ENCODE assay signal across 15 mouse cellular contexts in the genomic region with DNA sequence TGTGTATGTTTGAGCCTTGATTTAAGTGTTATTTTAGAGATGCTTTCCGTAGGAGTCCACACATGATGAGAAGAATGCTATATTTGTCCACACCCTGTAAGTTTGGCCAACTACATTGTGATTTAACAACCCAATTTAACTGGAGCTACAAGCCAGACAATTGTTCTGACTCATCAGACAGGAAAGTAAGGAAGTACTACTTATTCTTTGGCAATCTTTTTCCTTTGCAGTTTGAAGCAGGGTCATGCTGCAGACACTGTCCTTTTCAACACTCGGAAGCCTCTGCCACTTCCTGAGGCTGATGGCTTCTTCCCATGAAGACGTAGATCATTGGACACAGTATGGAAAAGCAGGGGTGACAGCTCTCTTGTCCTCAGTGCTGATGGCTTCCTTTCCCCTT.
DNase-seq lines count a peak whose midpoint lies in the region; ATAC-seq and TF ChIP-seq lines count a peak whose summit lies in the region.
"Had no signal": no experiment of that assay in that cellular context is flagged by ENCODE, and none has a peak within 500 bp of the region (broad histone marks: within the 10 kb centered on the region; RNA-seq: fewer than 3 reads in every experiment).

No protein-coding gene starts in this region.

- H3K4me3 ChIP-seq in kidney, embryonic 15.5 days (replicated peaks) = no peak overlapping the region
- no peak overlapping the region for H3K4me3 ChIP-seq in kidney, postnatal 0 days (replicated peaks; ENCODE audit: low read depth, low read length)
- H3K4me3 ChIP-seq in forebrain, embryonic 16.5 days (replicated peaks; ENCODE audit: low read length) = no peak overlapping the region
- H3K4me3 ChIP-seq: limb, embryonic 13.5 days; neural tube, embryonic 15.5 days had no signal

- no peaks in the 10 kb centered on the region for H3K36me3 ChIP-seq in kidney, embryonic 15.5 days
- H3K36me3 ChIP-seq in kidney, postnatal 0 days (ENCODE audit: insufficient read depth, low read length) = no peaks in the 10 kb centered on the region
- no peaks in the 10 kb centered on the region for H3K36me3 ChIP-seq in forebrain, embryonic 16.5 days (ENCODE audit: control insufficient read depth, insufficient read depth)
- H3K36me3 ChIP-seq: G1E; limb, embryonic 13.5 days; neural tube, embryonic 15.5 days had no signal

- ATAC-seq in kidney, embryonic 15.5 days (replicated peaks; ENCODE audit: low FRiP score) = peak; percentile 36; the same call in 1 of the 2 replicates
- ATAC-seq in granulocyte monocyte progenitor cell, adult 5-6 weeks (replicated peaks; ENCODE audit: poor library complexity, severe bottlenecking) = peak; percentile 27
- ATAC-seq in kidney, postnatal 0 days (replicated peaks; ENCODE audit: low FRiP score, low read depth) = peak; percentile 59; the same call in 1 of the 2 replicates
- ATAC-seq in forebrain, embryonic 16.5 days = no peak
- ATAC-seq: hindbrain, postnatal 0 days had no signal

- no peaks in the 10 kb centered on the region for H3K27me3 ChIP-seq in kidney, embryonic 15.5 days
- no peaks in the 10 kb centered on the region for H3K27me3 ChIP-seq in kidney, postnatal 0 days (ENCODE audit: insufficient read depth, low read length)
- no peaks in the 10 kb centered on the region for H3K27me3 ChIP-seq in forebrain, embryonic 16.5 days (replicated peaks; ENCODE audit: control insufficient read depth, insufficient read depth, low read length)
- H3K27me3 ChIP-seq: limb, embryonic 13.5 days; neural tube, embryonic 15.5 days had no signal

- TF ChIP-seq CTCF in kidney, postnatal 0 days (IDR thresholded peaks at IDR 0.05; ENCODE audit: low read depth) = no peak

- peaks cover 7% of the 10 kb centered on the region; the same call in 1 of the 2 replicates for H3K4me1 ChIP-seq in kidney, embryonic 15.5 days
- H3K4me1 ChIP-seq in kidney, postnatal 0 days (replicated peaks; ENCODE audit: insufficient read depth, low read length) = no peaks in the 10 kb centered on the region
- no peaks in the 10 kb centered on the region for H3K4me1 ChIP-seq in forebrain, embryonic 16.5 days (replicated peaks; ENCODE audit: control insufficient read depth, insufficient read depth, low read length)
- H3K4me1 ChIP-seq: neural tube, embryonic 15.5 days had no signal

- no peak overlapping the region for H3K9ac ChIP-seq in kidney, embryonic 15.5 days
- H3K9ac ChIP-seq in kidney, postnatal 0 days (ENCODE audit: low read depth, low read length) = no peak overlapping the region
- no peak overlapping the region for H3K9ac ChIP-seq in forebrain, embryonic 16.5 days (replicated peaks; ENCODE audit: low read depth, low read length)
- H3K9ac ChIP-seq: limb, embryonic 13.5 days; neural tube, embryonic 15.5 days had no signal

- H3K9me3 ChIP-seq in kidney, embryonic 15.5 days (replicated peaks) = no peaks in the 10 kb centered on the region
- no peaks in the 10 kb centered on the region for H3K9me3 ChIP-seq in kidney, postnatal 0 days (replicated peaks; ENCODE audit: low read length)
- no peaks in the 10 kb centered on the region for H3K9me3 ChIP-seq in forebrain, embryonic 16.5 days (ENCODE audit: control insufficient read depth, low read length)
- H3K9me3 ChIP-seq: G1E; limb, embryonic 13.5 days; neural tube, embryonic 15.5 days had no signal

- 74% methylated on average over 3 of the region's 3 CpGs for WGBS in kidney, embryonic 15.5 days
- WGBS in kidney, postnatal 0 days = 70% methylated on average over 3 of the region's 3 CpGs
- WGBS in forebrain, embryonic 16.5 days = 87% methylated on average over 3 of the region's 3 CpGs

- H3K4me2 ChIP-seq in kidney, embryonic 15.5 days = no peak overlapping the region
- H3K4me2 ChIP-seq in kidney, postnatal 0 days (ENCODE audit: low read length) = no peak overlapping the region
- no peak overlapping the region for H3K4me2 ChIP-seq in forebrain, embryonic 16.5 days (ENCODE audit: low read length)
- H3K4me2 ChIP-seq: limb, embryonic 13.5 days; neural tube, embryonic 15.5 days had no signal

- DNase-seq in kidney, adult 18-20 months = no peak
- peak; percentile 56 for DNase-seq in kidney, postnatal 0 days (ENCODE audit: low spot score)
- peak; percentile 8 for DNase-seq in lung, postnatal 14 days
- no peak for DNase-seq in layer of hippocampus, postnatal 36 days
- DNase-seq: cerebellum, adult 11-12 months; embryo, embryonic 11 days; gastrocnemius, postnatal 36 days; right cerebral cortex, postnatal 25 days had no signal

- H3K27ac ChIP-seq in kidney, embryonic 15.5 days = no peak overlapping the region
- no peak overlapping the region for H3K27ac ChIP-seq in kidney, postnatal 0 days
- no peak overlapping the region for H3K27ac ChIP-seq in forebrain, embryonic 16.5 days (ENCODE audit: low read length)
- H3K27ac ChIP-seq: hindbrain, postnatal 0 days; limb, embryonic 13.5 days; neural tube, embryonic 15.5 days had no signal

Comparison
In these comparisons a context has a peak if more than half of its experiments do, and no peak if none do; other contexts are left out.
1. DNase-seq: peak in kidney, postnatal 0 days (single experiment) and lung, postnatal 14 days (single experiment); none in kidney, adult 18-20 months (single experiment) and layer of hippocampus, postnatal 36 days (0 of 2).